Mouse (Mus musculus) forelimb bud, embryonic 11.5 days (tissue): ENCODE measurements at regions not wholly inside any gene's neighbourhood (a gene's known extent, or its start where the extent isn't known, plus 50 kb on each side); places are given as distances from the start of the nearest gene placed in this dataset.

Experiments used
- DNase-seq: peaks from one replicate; pipeline ENCODE4 v3.0.0-alpha.2; 2012; ENCODE audit warnings: low read depth, low spot score

DNA sequence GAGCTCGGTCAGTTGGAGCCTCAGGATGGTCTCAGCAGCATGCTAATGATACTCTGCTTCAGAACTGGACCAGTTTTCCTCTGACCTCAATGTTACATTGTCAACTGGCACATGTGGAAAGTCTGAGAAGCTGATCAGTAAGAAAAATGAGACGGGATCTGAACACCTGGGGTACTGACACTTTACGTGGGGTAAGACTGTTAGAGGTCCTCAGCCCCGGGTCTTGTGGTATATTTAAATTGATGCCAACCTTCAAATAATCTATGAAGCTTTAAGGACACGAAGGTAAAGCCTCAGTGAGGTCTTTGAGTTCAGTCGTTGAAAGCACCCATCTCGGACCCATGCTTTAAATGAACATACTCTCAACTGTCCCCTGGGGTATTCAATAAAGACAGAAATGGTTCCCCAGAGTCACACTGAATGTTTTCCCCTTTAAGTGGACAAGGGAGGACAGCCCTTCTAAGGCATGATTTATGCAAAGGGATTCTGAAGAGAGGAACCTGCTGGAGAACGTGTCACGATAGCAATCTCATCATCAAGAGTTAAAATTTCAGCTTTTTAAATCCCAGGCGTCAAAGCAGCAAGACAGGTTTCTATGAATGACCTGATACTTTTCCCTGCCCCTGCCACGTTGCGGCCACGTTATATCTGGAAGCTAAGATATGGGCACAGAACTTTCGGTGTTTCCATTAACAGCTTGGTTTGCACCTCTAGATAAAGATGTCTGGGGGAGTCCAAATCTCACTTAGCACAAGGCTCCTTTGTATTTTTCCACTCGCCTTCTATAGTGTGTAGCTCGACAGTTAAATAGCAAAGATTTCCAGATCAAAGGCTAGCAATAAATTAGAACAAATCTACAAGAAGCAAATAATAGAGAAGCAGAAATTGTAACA lies 76.7 kb upstream of the Atp2b1 start:
- no peak for DNase-seq

DNA sequence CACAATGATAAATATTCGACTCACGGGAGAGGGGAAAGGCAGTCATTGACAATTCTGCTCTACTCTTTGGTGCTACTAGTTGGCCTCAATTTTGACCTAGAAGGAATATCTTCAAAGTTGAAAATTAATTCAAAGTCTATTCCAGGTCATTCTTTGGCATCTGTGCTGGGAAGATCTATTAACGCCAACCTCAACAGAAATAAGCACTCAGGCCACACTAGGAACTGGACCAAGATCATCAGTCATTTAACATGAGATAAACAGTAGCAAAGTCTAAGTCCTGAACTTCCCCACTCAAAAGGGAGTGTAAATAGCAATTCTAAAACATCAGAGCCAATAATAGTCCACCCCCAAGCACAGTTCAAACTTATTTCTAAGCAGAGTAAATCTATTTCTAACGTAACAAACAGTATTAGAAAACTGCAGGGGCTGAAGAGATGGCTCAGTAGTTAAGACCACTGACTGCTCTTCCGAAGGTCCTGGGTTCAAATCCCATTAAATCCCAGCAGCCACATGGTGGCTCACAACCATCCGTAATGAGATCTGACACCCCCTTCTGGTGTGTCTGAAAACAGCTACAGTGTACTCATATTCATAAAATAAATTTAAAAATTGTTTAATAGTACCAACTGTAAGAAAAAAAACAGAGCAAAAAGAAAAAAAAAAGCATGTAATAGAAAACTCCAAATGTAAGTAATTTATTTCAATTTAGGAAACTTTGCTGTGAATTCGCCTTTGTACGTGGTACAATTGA lies 75.1 kb upstream of the Atp2b1 start:
- DNase-seq, result no peak

GRCm38 (mm10) chr10:98839963-98840362 lies 74.2 kb upstream of the Atp2b1 start:
- no peak for DNase-seq

GRCm38 (mm10) chr10:98840411-98840810 lies 73.8 kb upstream of the Atp2b1 start:
- no peak for DNase-seq

DNA sequence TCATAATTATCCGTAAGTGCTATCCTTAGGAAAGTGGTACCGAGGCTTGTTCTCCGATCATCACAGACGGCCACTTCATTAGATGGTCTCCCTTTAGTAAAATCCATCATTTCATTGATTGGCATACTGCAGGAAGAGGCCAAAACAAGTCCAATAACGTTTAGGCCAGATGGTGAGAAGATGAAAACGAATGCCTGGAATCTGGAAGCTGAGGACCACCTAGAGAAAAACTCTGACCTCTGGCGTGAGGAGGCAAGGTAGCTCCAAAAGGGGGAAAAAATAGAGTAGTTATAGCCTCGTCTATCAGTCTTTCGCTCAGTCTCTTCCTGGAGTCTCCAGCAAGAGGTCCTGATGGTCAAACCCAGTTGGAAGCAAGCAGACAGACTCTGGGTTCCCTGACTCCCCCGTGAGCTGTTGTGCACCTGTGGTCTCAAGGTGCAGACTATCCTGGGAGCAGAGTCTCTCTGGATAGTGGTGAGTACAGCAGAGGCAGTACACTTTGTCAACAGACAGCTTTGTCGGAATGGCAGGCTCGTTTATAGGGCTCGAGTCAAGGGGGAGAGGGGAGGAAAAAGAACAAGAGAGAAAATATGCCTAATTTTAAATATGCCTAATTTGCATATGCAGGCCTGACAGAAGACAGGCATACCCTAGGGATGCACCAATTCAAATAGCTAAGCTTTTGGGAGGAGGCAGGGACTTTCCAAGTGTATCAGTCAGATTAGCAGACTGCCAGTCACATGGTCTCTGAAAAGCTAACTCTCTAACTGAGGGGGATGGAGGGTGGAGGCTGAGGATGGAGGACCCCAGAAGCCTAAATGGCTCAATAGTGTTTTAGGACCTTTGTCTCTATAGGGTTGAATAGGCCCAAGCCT lies 73.0 kb upstream of the Atp2b1 start:
- DNase-seq, result no peak

GRCm38 (mm10) chr10:98841860-98842259 lies 72.3 kb upstream of the Atp2b1 start:
- no peak for DNase-seq

DNA sequence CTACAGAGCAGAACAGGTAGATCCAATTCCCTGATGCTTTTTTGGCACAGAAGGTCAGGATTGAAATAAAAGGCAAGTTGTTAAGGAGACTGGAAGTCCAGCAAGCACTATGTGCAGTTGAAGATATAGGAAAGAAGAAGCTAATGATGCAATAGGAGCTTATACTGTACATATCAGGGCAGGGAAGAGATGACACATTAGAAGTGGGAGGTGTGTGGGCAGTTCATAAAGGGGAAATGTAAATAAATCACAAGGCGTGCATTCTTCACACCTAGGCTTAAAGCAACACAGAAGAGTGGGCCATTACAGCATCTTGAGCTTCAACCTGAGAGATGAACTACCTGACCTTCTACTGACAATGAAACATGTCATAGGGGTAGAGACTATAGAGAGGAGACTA lies 71.5 kb upstream of the Atp2b1 start:
- DNase-seq, result no peak

DNA sequence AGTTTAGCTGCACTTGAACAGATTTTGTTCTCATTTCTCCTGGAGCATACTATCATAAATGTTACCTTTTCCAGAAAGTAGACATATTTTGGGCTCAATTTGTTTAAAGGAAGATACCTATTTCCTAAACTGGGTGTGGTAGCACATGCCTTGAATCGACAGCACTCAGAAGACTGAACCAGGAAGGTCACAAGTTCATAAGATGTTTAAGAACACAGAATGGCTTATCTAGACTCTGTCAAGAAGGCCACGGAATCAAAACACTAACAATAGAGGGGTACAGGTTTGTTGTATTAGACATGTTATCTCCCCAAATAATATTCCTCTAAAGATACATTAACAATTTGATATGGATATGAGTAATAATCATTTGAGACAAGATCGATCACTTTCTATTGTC lies 64.4 kb upstream of the Atp2b1 start:
- DNase-seq, result no peak

- DNase-seq, result peak; percentile 17
These were observed 56.8 kb upstream of the Atp2b1 start for GRCm38 (mm10) chr10:98857395-98857794.

DNA sequence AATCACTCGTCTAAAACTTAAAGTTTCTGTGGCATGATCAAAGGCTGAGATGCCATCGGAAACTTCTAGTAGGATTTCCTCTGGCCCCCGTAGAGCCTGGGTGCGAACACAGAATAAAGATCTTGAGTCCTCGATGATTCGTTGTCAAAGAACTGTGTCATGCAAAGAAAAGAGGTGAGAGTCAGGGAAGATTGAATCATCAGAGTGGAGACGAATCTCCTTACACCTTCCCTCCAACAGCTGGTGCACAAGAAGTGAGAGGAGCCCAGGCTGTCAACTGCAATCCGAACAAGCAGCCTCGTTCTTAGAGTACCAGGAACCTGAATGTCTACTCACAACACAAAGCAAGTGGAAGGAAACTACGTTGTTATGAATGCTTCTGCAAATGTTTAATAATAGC lies 52.7 kb upstream of the Atp2b1 start:
- no peak for DNase-seq

- DNase-seq, result no peak
These were observed 51.5 kb upstream of the Atp2b1 start for GRCm38 (mm10) chr10:98862712-98863111.

GRCm38 (mm10) chr10:98864384-98864783 lies 49.8 kb upstream of the Atp2b1 start:
- DNase-seq, result no peak
